Mouse (Mus musculus) kidney, postnatal 0 days (tissue): ENCODE measurements around the gene Tbc1d2. TPM values are rescaled to one million over a fixed set of nuclear protein-coding genes. Genes with fewer than 3 reads are reported as not detected.
"Not testable (repeated sequence)": the region's sequence is repeated elsewhere in the genome, so short reads cannot be mapped to it uniquely, and the experiment has no call there.

Source experiments
- ATAC-seq: fragments of 200-750 bp; cut with Nextera tagmentation; replicated peaks from 2 replicates; pipeline ENCODE4 v1.8.0; 2017; ENCODE audit warnings: low read depth, moderate number of reproducible peaks, moderate TSS enrichment, moderate library complexity; ENCODE audit not compliant: low FRiP score
- DNase-seq: peaks from one replicate; pipeline ENCODE4 v3.0.0-alpha.2; 2016; ENCODE audit warnings: low spot score
- H3K27ac ChIP-seq: fragments of 300-500 bp; sonication (generic); 2 replicates; pipeline ENCODE4 v1.5.1; 2014; ENCODE audit warnings: mild to moderate bottlenecking
- H3K27me3 ChIP-seq: fragments of 300-500 bp; sonication (generic); 2 replicates; pipeline ENCODE4 v1.6.1; 2014; ENCODE audit warnings: low read length, mixed read lengths; ENCODE audit not compliant: insufficient read depth
- H3K36me3 ChIP-seq: fragments of 300-500 bp; sonication (generic); 2 replicates; pipeline ENCODE4 v1.6.1; 2014; ENCODE audit warnings: low read length, mixed read lengths; ENCODE audit not compliant: insufficient read depth
- H3K4me1 ChIP-seq: fragments of 300-500 bp; sonication (generic); replicated peaks from 2 replicates; pipeline ENCODE4 v1.6.1; 2014; ENCODE audit warnings: antibody characterized with exemption, low read length, mixed read lengths; ENCODE audit not compliant: insufficient read depth
- H3K4me2 ChIP-seq: fragments of 300-500 bp; sonication (generic); 2 replicates; pipeline ENCODE4 v1.6.1; 2014; ENCODE audit warnings: mild to moderate bottlenecking, low read length, moderate library complexity, mixed read lengths
- H3K4me3 ChIP-seq: fragments of 300-500 bp; sonication (generic); replicated peaks from 2 replicates; pipeline ENCODE4 v1.5.1; 2014; ENCODE audit warnings: low read depth, low read length
- H3K9ac ChIP-seq: fragments of 300-500 bp; sonication (generic); 2 replicates; pipeline ENCODE4 v1.6.1; 2014; ENCODE audit warnings: low read depth, low read length
- H3K9me3 ChIP-seq: fragments of 300-500 bp; sonication (generic); replicated peaks from 2 replicates; pipeline ENCODE4 v1.6.1; 2016; ENCODE audit warnings: low read length, inconsistent platforms, mixed read lengths
- CTCF ChIP-seq: IDR thresholded peaks from 2 replicates; pipeline ENCODE4 v1.5.1; 2016; ENCODE audit warnings: antibody characterized with exemption, low read depth, mild to moderate bottlenecking, moderate library complexity
- WGBS: fragments of 180-500 bp; shearing (Covaris S2); extraction: QIAGEN DNeasy Blood & Tissue Kit; methylation state at CpG from one replicate; pipeline ENCODE4 v1.1.7; 2014; 5-methylcytosine and 5-hydroxymethylcytosine counted together
- polyA plus RNA-seq: library from polyadenylated mRNA; unstranded; fragments of >200 nt; fragmentation: Nextera tagmentation; extraction: Ambion mirVana; gene quantifications from 2 replicates; pipeline ENCODE4 v1.2.1, GENCODE M21; 2015

Gene Tbc1d2
- polyA plus RNA-seq, 1 experiment from 2014 or later: 4.2 TPM

DNA sequence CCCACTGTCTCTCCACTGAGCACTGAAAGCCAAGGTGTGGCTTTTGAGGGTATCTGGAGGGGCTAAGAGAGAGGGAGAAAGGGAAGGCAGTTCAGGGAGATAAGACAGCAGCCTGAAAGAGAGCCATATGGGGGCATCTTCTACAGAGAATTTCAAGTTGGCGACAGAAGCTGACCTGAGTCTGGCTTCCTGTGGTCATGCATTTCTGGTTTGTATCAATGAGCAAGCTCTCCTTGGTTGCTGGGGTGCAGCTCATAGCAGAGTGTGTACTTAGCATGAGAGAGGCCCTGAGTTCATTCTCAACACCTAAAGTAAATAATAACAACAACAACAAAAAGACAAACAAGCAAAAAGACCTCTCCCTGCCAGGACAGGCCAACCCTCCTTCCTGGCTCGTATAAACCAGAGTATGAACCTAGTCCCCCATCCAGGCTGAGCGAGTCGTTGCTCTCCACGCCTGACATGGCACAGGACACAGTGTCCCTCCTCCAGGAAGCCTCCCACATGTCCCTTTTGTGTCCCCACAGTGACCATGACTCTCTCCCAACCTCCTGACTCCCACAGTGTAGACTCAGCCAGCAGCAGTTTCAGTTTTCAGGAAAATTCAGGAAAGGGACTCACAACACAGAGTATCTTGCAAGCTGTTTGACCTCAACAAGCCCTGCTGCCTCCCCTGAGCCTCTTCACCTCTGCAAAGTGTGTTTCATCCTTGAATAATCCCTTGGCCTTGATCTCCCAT, 59.9 kb downstream of the Tbc1d2 start:
- Histone ChIP-seq H3K27ac (no peak overlapping the region), H3K4me3 (no peak overlapping the region), H3K9ac (no peak overlapping the region), H3K4me2 (no peak overlapping the region), H3K27me3 (no peaks in the 10 kb centered on the region), H3K4me1 (no peaks in the 10 kb centered on the region), H3K9me3 (no peaks in the 10 kb centered on the region), H3K36me3 (no peaks in the 10 kb centered on the region)
- 26% methylated on average over 5 of the region's 5 CpGs for WGBS
- TF ChIP-seq CTCF: no peak
- DNase-seq: peak; percentile 19
- no peak for ATAC-seq

DNA sequence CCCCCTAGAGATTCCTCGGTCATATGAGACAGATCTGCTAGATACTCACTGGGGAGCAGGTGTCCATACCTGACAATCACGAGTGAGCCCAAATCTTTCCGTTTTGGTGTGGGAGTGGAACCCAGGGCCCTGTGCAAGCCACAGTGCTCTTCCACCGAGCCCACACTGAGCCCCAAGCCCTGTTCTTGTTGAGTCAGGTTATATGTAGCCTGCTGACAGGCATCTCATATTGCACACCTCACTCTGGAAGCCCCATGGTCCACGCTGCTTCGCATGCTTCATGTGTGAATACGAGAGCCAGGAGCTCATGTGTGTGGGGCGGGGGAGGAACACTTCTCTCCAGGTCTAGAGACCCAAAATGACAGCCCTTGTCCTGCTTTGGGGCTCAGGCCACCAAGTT, 60.9 kb downstream of the Tbc1d2 start:
- WGBS: 73% methylated on average over 8 of the region's 8 CpGs
- no peaks in the 10 kb centered on the region for H3K9me3 ChIP-seq
- no peaks in the 10 kb centered on the region for H3K36me3 ChIP-seq
- ATAC-seq (no peak), DNase-seq (no peak)
- no peak overlapping the region for H3K9ac ChIP-seq
- no peak for TF ChIP-seq CTCF
- H3K27ac ChIP-seq: no peak overlapping the region
- H3K4me3 ChIP-seq: no peak overlapping the region
- H3K27me3 ChIP-seq: no peaks in the 10 kb centered on the region
- H3K4me2 ChIP-seq: no peak overlapping the region
- no peaks in the 10 kb centered on the region for H3K4me1 ChIP-seq

DNA sequence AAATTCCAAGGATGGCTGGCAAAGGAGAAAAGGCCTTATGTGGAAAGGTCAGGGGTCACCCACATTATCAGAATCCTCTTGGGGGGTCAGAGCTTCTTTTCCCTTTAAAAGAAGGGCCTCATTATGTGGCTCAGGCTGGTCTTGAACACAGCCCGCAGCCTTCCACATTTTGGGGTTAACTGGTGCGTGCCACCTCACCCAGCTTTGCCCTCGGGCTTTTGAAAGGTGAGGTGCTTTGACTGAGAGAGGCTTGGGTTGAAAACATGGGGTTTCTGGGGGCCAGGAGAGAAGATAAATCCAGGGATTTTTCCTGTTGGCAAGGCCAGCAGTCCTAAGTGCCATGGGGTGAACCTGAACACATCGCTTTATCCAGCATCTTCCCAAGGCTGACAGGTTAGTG, 63.5 kb downstream of the Tbc1d2 start:
- 85% methylated on average over 4 of the region's 4 CpGs for WGBS
- no peak for DNase-seq
- no peaks in the 10 kb centered on the region for H3K4me1 ChIP-seq
- no peak overlapping the region for H3K27ac ChIP-seq
- ATAC-seq: no peak
- H3K4me2 ChIP-seq: no peak overlapping the region
- TF ChIP-seq CTCF: no peak
- no peaks in the 10 kb centered on the region for H3K9me3 ChIP-seq
- no peaks in the 10 kb centered on the region for H3K36me3 ChIP-seq
- H3K4me3 ChIP-seq: no peak overlapping the region
- no peak overlapping the region for H3K9ac ChIP-seq
- H3K27me3 ChIP-seq: no peaks in the 10 kb centered on the region

GRCm38 (mm10) chr4:46585811-46586190, 64.2 kb downstream of the Tbc1d2 start:
- 78% methylated on average over 8 of the region's 8 CpGs for WGBS
- Histone ChIP-seq H3K27me3 (no peaks in the 10 kb centered on the region), H3K4me3 (no peak overlapping the region), H3K27ac (no peak overlapping the region), H3K9ac (no peak overlapping the region), H3K4me1 (no peaks in the 10 kb centered on the region), H3K4me2 (no peak overlapping the region), H3K36me3 (no peaks in the 10 kb centered on the region), H3K9me3 (no peaks in the 10 kb centered on the region)
- TF ChIP-seq CTCF: no peak
- DNase-seq (no peak), ATAC-seq (no peak)

DNA sequence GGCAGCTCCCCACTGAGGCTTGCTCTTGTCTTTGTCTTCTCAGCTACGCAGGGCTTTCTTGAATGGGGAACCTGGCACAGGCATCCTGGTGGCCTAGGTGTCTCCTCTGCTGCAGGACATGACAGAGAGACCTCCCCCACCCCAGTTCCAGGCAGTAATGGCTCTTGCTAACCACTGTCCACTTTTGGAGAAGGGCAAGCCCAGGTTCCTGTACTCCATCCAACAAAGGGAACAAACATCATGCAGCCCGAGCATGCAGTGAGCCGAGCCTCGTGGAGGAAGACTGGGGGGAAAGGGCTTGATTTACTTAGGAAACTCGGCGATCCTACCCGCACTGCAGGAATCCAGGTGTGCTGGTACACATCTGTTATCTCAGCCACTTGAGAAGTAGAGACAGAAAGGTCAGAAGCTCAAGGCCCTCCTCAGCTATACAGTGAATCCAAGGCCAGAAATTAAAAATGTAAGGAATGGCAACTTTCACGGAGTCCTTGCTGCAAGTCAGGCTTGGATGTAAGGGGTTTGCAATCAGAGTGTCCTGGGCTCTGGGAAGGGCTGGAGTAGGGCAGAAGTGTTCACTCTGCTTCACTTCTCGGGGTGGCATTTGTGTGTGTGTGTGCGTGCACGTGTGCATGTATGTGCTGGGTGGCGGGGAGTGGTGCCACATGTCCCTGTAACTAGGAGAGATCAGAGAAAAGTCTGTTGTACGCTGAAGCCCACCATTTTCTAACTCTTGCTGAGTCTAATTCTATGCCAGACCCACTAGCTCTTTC, 64.8 kb downstream of the Tbc1d2 start:
- no peak overlapping the region for H3K9ac ChIP-seq
- DNase-seq (no peak), ATAC-seq (no peak)
- H3K9me3 ChIP-seq: no peaks in the 10 kb centered on the region
- H3K4me3 ChIP-seq: no peak overlapping the region
- no peak overlapping the region for H3K4me2 ChIP-seq
- no peaks in the 10 kb centered on the region for H3K36me3 ChIP-seq
- H3K27ac ChIP-seq: no peak overlapping the region
- no peaks in the 10 kb centered on the region for H3K27me3 ChIP-seq
- no peaks in the 10 kb centered on the region for H3K4me1 ChIP-seq
- TF ChIP-seq CTCF: no peak
- WGBS: 64% methylated on average over 13 of the region's 13 CpGs

DNA sequence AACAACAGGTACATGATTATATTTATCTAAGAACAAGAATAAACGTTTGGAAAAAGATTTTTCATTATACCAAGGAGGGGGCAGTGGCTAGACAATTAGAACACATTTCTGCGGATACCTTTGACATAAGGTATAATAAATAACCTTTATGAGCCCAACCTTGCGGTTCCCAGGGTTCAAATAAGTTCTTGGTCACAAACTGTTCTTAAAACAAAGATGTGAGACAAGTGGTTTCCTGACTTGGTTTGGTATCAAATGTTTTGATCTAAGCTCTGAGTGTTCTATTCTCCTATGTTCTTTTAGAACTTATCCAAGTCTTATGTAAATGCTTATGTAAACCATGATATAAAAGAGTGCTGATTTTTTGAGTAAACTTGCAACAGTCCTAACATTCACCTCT, 65.5 kb downstream of the Tbc1d2 start:
- not testable (repeated sequence) for H3K36me3 ChIP-seq

GRCm38 (mm10) chr4:46584084-46584483, 65.9 kb downstream of the Tbc1d2 start:
- ATAC-seq, H3K36me3 ChIP-seq, H3K9me3 ChIP-seq, H3K4me2 ChIP-seq, H3K27ac ChIP-seq, H3K9ac ChIP-seq, H3K4me1 ChIP-seq, H3K4me3 ChIP-seq, H3K27me3 ChIP-seq, DNase-seq: not testable (repeated sequence)
- WGBS: 56% methylated on average over 2 of the region's 6 CpGs

More for the DNA sequence above, 65.5 kb downstream of the Tbc1d2 start:
- not testable (repeated sequence) for H3K4me2 ChIP-seq, ATAC-seq, DNase-seq, H3K27ac ChIP-seq, H3K4me1 ChIP-seq, H3K9ac ChIP-seq, H3K9me3 ChIP-seq, H3K4me3 ChIP-seq, H3K27me3 ChIP-seq
- 17% methylated on average over 3 of the region's 3 CpGs for WGBS

DNA sequence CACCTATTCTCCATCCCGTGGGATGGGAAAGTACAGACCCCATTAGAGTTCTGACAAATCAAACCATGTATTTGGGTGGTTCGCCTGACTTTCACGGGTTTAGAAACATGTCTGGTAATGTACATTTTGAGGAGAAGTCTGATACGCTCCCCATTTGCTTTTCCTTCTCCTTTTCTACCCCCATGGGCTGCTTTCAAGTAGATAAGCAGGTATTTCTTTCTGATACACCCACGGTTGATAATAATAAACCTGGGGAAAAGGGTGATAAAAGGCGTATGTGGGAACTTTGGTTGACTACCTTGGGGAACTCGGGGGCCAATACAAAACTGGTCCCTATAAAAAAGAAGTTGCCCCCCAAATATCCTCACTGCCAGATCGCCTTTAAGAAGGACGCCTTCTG, 68.0 kb downstream of the Tbc1d2 start:
- not testable (repeated sequence) for H3K9me3 ChIP-seq, H3K9ac ChIP-seq, H3K4me2 ChIP-seq, H3K4me3 ChIP-seq, H3K27me3 ChIP-seq, DNase-seq, H3K27ac ChIP-seq, H3K36me3 ChIP-seq, ATAC-seq, H3K4me1 ChIP-seq
- WGBS: 93% methylated on average over 9 of the region's 9 CpGs

DNA sequence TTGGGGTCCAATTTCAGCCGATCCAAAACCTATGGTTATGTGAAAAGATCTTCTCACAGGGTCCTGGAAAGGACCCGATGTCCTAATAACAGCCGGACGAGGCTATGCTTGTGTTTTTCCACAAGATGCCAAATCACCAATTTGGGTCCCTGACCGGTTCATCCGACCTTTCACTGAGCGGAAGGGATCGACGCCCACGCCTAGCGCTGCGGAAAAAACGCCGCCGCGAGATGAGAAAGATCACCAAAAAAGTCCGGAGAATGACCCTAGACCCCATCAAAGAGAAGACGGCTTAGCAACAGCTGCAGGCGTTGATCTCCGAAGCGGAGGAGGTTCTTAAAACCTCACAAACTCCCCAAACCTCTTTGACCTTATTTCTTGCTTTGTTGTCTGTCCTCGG, 68.4 kb downstream of the Tbc1d2 start:
- H3K4me2 ChIP-seq, DNase-seq, H3K9me3 ChIP-seq, H3K27me3 ChIP-seq, H3K4me3 ChIP-seq, H3K4me1 ChIP-seq, ATAC-seq, H3K27ac ChIP-seq, H3K9ac ChIP-seq, H3K36me3 ChIP-seq: not testable (repeated sequence)
- WGBS: 90% methylated on average over 22 of the region's 22 CpGs
